Mouse (Mus musculus) intestine, embryonic 15.5 days (tissue): ENCODE measurements around the gene Fah. TPM values are rescaled to one million over a fixed set of nuclear protein-coding genes. Genes with fewer than 3 reads are reported as not detected.

Experiments
- ATAC-seq: fragments of 200-750 bp; cut with Nextera tagmentation; 2 replicates; pipeline ENCODE4 v1.8.0; 2017; ENCODE audit warnings: moderate TSS enrichment, moderate library complexity
- H3K27ac ChIP-seq: fragments of 300-500 bp; sonication (generic); 2 replicates; pipeline ENCODE4 v1.5.1; 2015; ENCODE audit warnings: mild to moderate bottlenecking, inconsistent platforms
- H3K27me3 ChIP-seq: fragments of 300-500 bp; sonication (generic); replicated peaks from 2 replicates; pipeline ENCODE4 v1.6.1; 2015; ENCODE audit warnings: inconsistent platforms
- H3K36me3 ChIP-seq: fragments of 300-500 bp; sonication (generic); 2 replicates; pipeline ENCODE4 v1.6.1; 2015; ENCODE audit warnings: inconsistent platforms
- H3K4me1 ChIP-seq: fragments of 300-500 bp; sonication (generic); replicated peaks from 2 replicates; pipeline ENCODE4 v1.6.1; 2015; ENCODE audit warnings: inconsistent platforms
- H3K4me2 ChIP-seq: fragments of 300-500 bp; sonication (generic); replicated peaks from 2 replicates; pipeline ENCODE4 v1.6.1; 2015; ENCODE audit warnings: mild to moderate bottlenecking, inconsistent platforms
- H3K4me3 ChIP-seq: fragments of 300-500 bp; sonication (generic); replicated peaks from 2 replicates; pipeline ENCODE4 v1.5.1; 2015; ENCODE audit warnings: inconsistent platforms
- H3K9ac ChIP-seq: fragments of 300-500 bp; sonication (generic); 2 replicates; pipeline ENCODE4 v1.6.1; 2015; ENCODE audit warnings: inconsistent platforms
- H3K9me3 ChIP-seq: fragments of 300-500 bp; sonication (generic); 2 replicates; pipeline ENCODE4 v1.6.1; 2016; ENCODE audit warnings: inconsistent platforms
- WGBS: fragments of 180-500 bp; shearing (Covaris S2); methylation state at CpG from one replicate; pipeline ENCODE4 v1.1.7; 2015; 5-methylcytosine and 5-hydroxymethylcytosine counted together
- polyA plus RNA-seq: library from polyadenylated mRNA; unstranded; fragments of >200 nt; fragmentation: Nextera tagmentation; extraction: Ambion mirVana; gene quantifications from 2 replicates; pipeline ENCODE4 v1.2.1, GENCODE M21; 2015

The Fah gene
- polyA plus RNA-seq, 1 experiment from 2014 or later: 12.4 TPM

- Histone ChIP-seq H3K4me1 (no peaks in the 10 kb centered on the region), H3K27ac (no peak overlapping the region), H3K4me3 (no peak overlapping the region), H3K36me3 (no peaks in the 10 kb centered on the region), H3K9me3 (no peaks in the 10 kb centered on the region), H3K4me2 (no peak overlapping the region), H3K27me3 (no peaks in the 10 kb centered on the region), H3K9ac (no peak overlapping the region)
- WGBS: 87% methylated on average over 3 of the region's 3 CpGs
- no peak for ATAC-seq
These were observed 15.2 kb downstream of the Fah start for GRCm38 (mm10) chr7:84591347-84591746.

GRCm38 (mm10) chr7:84590622-84591021 is 15.9 kb downstream of the Fah start:
- Histone ChIP-seq H3K9me3 (no peaks in the 10 kb centered on the region), H3K4me3 (no peak overlapping the region), H3K9ac (no peak overlapping the region), H3K27ac (no peak overlapping the region), H3K27me3 (no peaks in the 10 kb centered on the region), H3K4me2 (no peak overlapping the region), H3K36me3 (no peaks in the 10 kb centered on the region), H3K4me1 (no peaks in the 10 kb centered on the region)
- ATAC-seq: no peak
- 79% methylated on average over 2 of the region's 2 CpGs for WGBS

- Histone ChIP-seq H3K4me2 (no peak overlapping the region), H3K27ac (no peak overlapping the region), H3K27me3 (no peaks in the 10 kb centered on the region), H3K9ac (no peak overlapping the region), H3K9me3 (no peaks in the 10 kb centered on the region), H3K4me3 (no peak overlapping the region), H3K36me3 (no peaks in the 10 kb centered on the region), H3K4me1 (no peaks in the 10 kb centered on the region)
- ATAC-seq: peak; percentile 73; the same call in 1 of the 2 replicates
- WGBS: 86% methylated on average over 5 of the region's 5 CpGs
These were observed 19.3 kb downstream of the Fah start for GRCm38 (mm10) chr7:84587101-84587783.

- H3K4me2 ChIP-seq: no peak overlapping the region
- WGBS: 66% methylated on average over 3 of the region's 3 CpGs
- H3K27ac ChIP-seq: no peak overlapping the region
- H3K9ac ChIP-seq: no peak overlapping the region
- H3K4me1 ChIP-seq: no peaks in the 10 kb centered on the region
- H3K4me3 ChIP-seq: no peak overlapping the region
- H3K27me3 ChIP-seq: no peaks in the 10 kb centered on the region
- H3K9me3 ChIP-seq: no peaks in the 10 kb centered on the region
- H3K36me3 ChIP-seq: no peaks in the 10 kb centered on the region
- no peak for ATAC-seq
These were observed 20.0 kb downstream of the Fah start for GRCm38 (mm10) chr7:84586360-84587100.

- Histone ChIP-seq H3K4me1 (no peaks in the 10 kb centered on the region), H3K9ac (no peak overlapping the region), H3K4me3 (no peak overlapping the region), H3K9me3 (no peaks in the 10 kb centered on the region), H3K36me3 (no peaks in the 10 kb centered on the region), H3K4me2 (no peak overlapping the region), H3K27me3 (no peaks in the 10 kb centered on the region), H3K27ac (no peak overlapping the region)
- ATAC-seq: no peak
- 91% methylated on average over 4 of the region's 4 CpGs for WGBS
These were observed 21.4 kb downstream of the Fah start for GRCm38 (mm10) chr7:84585086-84585485.

- no peak overlapping the region for H3K4me3 ChIP-seq
- H3K4me2 ChIP-seq: no peak overlapping the region
- H3K27me3 ChIP-seq: no peaks in the 10 kb centered on the region
- no peak for ATAC-seq
- H3K36me3 ChIP-seq: no peaks in the 10 kb centered on the region
- no peaks in the 10 kb centered on the region for H3K9me3 ChIP-seq
- no peak overlapping the region for H3K27ac ChIP-seq
- no peak overlapping the region for H3K9ac ChIP-seq
- WGBS: 80% methylated on average over 1 of the region's 1 CpGs
- no peaks in the 10 kb centered on the region for H3K4me1 ChIP-seq
These were observed 26.8 kb downstream of the Fah start for GRCm38 (mm10) chr7:84579769-84580168.

- Histone ChIP-seq H3K36me3 (no peaks in the 10 kb centered on the region), H3K9me3 (no peaks in the 10 kb centered on the region), H3K27ac (no peak overlapping the region), H3K9ac (no peak overlapping the region), H3K4me2 (no peak overlapping the region), H3K4me1 (no peaks in the 10 kb centered on the region), H3K27me3 (no peaks in the 10 kb centered on the region), H3K4me3 (no peak overlapping the region)
- no peak for ATAC-seq
- 67% methylated on average over 1 of the region's 1 CpGs for WGBS
These were observed 27.7 kb downstream of the Fah start for GRCm38 (mm10) chr7:84578841-84579240.

- Histone ChIP-seq H3K36me3 (no peaks in the 10 kb centered on the region), H3K4me1 (no peaks in the 10 kb centered on the region), H3K9ac (no peak overlapping the region), H3K4me3 (no peak overlapping the region), H3K27ac (no peak overlapping the region), H3K27me3 (no peaks in the 10 kb centered on the region), H3K9me3 (no peaks in the 10 kb centered on the region), H3K4me2 (no peak overlapping the region)
- no peak for ATAC-seq
- 84% methylated on average over 2 of the region's 2 CpGs for WGBS
These were observed 29.5 kb downstream of the Fah start for GRCm38 (mm10) chr7:84577034-84577433.

- Histone ChIP-seq H3K4me3 (no peak overlapping the region), H3K27me3 (no peaks in the 10 kb centered on the region), H3K9ac (no peak overlapping the region), H3K9me3 (no peaks in the 10 kb centered on the region), H3K4me1 (no peaks in the 10 kb centered on the region), H3K27ac (no peak overlapping the region), H3K4me2 (no peak overlapping the region), H3K36me3 (no peaks in the 10 kb centered on the region)
- no peak for ATAC-seq
- 72% methylated on average over 6 of the region's 6 CpGs for WGBS
These were observed 40.3 kb downstream of the Fah start for GRCm38 (mm10) chr7:84566200-84566599.

- no peak overlapping the region for H3K27ac ChIP-seq
- no peaks in the 10 kb centered on the region for H3K9me3 ChIP-seq
- no peak for ATAC-seq
- no peak overlapping the region for H3K4me2 ChIP-seq
- H3K9ac ChIP-seq: no peak overlapping the region
- WGBS: 81% methylated on average over 3 of the region's 3 CpGs
- no peaks in the 10 kb centered on the region for H3K36me3 ChIP-seq
- H3K27me3 ChIP-seq: no peaks in the 10 kb centered on the region
- H3K4me3 ChIP-seq: no peak overlapping the region
- no peaks in the 10 kb centered on the region for H3K4me1 ChIP-seq
These were observed 42.3 kb downstream of the Fah start for GRCm38 (mm10) chr7:84564236-84564635.

GRCm38 (mm10) chr7:84560500-84560899 is 46.0 kb downstream of the Fah start:
- H3K9ac ChIP-seq: no peak overlapping the region
- ATAC-seq: no peak
- 97% methylated on average over 1 of the region's 1 CpGs for WGBS
- H3K4me3 ChIP-seq: no peak overlapping the region
- no peaks in the 10 kb centered on the region for H3K4me1 ChIP-seq
- H3K27ac ChIP-seq: no peak overlapping the region
- no peak overlapping the region for H3K4me2 ChIP-seq
- no peaks in the 10 kb centered on the region for H3K27me3 ChIP-seq
- no peaks in the 10 kb centered on the region for H3K36me3 ChIP-seq
- no peaks in the 10 kb centered on the region for H3K9me3 ChIP-seq

- Histone ChIP-seq H3K4me3 (no peak overlapping the region), H3K27ac (no peak overlapping the region), H3K9me3 (no peaks in the 10 kb centered on the region), H3K36me3 (no peaks in the 10 kb centered on the region), H3K9ac (no peak overlapping the region), H3K4me2 (no peak overlapping the region), H3K4me1 (no peaks in the 10 kb centered on the region), H3K27me3 (no peaks in the 10 kb centered on the region)
- no peak for ATAC-seq
- WGBS: 83% methylated on average over 3 of the region's 3 CpGs
These were observed 49.2 kb downstream of the Fah start for GRCm38 (mm10) chr7:84557332-84557731.

- H3K9me3 ChIP-seq: no peaks in the 10 kb centered on the region
These were observed 51.2 kb downstream of the Fah start for GRCm38 (mm10) chr7:84555294-84555693.

More at GRCm38 (mm10) chr7:84555294-84555693, 51.2 kb downstream of the Fah start:
- Histone ChIP-seq H3K27ac (no peak overlapping the region), H3K4me3 (no peak overlapping the region), H3K4me1 (no peaks in the 10 kb centered on the region), H3K9ac (no peak overlapping the region), H3K27me3 (no peaks in the 10 kb centered on the region), H3K4me2 (no peak overlapping the region), H3K36me3 (no peaks in the 10 kb centered on the region)
- WGBS: 60% methylated on average over 3 of the region's 3 CpGs
- ATAC-seq: no peak
